Mouse (Mus musculus) left cerebral cortex, postnatal 25 days (tissue): ENCODE results near the gene Spdye4a. TPM values are rescaled to one million over a fixed set of nuclear protein-coding genes. Genes with fewer than 3 reads are reported as not detected.

Experiments
- total RNA-seq, 2 experiments: library from RNA; stranded (reverse); gene quantifications; 2 replicates each; pipeline ENCODE4 v1.2.3; 2021

Spdye4a gene
- total RNA-seq, 2 experiments from 2014 or later: not detected

Other genes starting within 250 kb of the Spdye4a start
- 10 to 100 TPM; 42.6 to 42.8 TPM for gene Rnf216, start 113.9 kb downstream of the Spdye4a start, total RNA-seq
- gene Olfr718-ps1, start 79.3 kb downstream of the Spdye4a start, total RNA-seq: under 1 TPM; 0.09 to 0.14 TPM
- 10 to 100 TPM; 11.9 to 13.6 TPM for gene Rbak, start 46.1 kb downstream of the Spdye4a start, total RNA-seq
- gene Spdye4b, start 45.9 kb downstream of the Spdye4a start, total RNA-seq: not detected
- gene Zfp12, start 8.3 kb upstream of the Spdye4a start, total RNA-seq: 10 to 100 TPM; 28.4 to 30.8 TPM
- gene Zfp316, start 43.1 kb upstream of the Spdye4a start, total RNA-seq: 10 to 100 TPM; 18.6 to 20.1 TPM
- gene Zfp853, start 66.7 kb upstream of the Spdye4a start, total RNA-seq: 1 to 10 TPM; 6.7 to 7.6 TPM
- 10 to 100 TPM; 24.4 to 24.7 TPM for gene E130309D02Rik, start 88.5 kb upstream of the Spdye4a start, total RNA-seq
- 10 to 100 TPM; 37.5 to 38.2 TPM for gene Zdhhc4, start 102.4 kb upstream of the Spdye4a start, total RNA-seq
- gene Grid2ip, start 130.4 kb upstream of the Spdye4a start, total RNA-seq: 1 to 10 TPM; 1.6 TPM
- 10 to 100 TPM; 35.2 to 37.8 TPM for gene Kdelr2, start 176.9 kb upstream of the Spdye4a start, total RNA-seq
- gene Daglb, start 237.7 kb upstream of the Spdye4a start, total RNA-seq: 10 to 100 TPM; 26.4 to 32.7 TPM